Mouse (Mus musculus): ENCODE measurements around the gene Snx3.

DNA sequence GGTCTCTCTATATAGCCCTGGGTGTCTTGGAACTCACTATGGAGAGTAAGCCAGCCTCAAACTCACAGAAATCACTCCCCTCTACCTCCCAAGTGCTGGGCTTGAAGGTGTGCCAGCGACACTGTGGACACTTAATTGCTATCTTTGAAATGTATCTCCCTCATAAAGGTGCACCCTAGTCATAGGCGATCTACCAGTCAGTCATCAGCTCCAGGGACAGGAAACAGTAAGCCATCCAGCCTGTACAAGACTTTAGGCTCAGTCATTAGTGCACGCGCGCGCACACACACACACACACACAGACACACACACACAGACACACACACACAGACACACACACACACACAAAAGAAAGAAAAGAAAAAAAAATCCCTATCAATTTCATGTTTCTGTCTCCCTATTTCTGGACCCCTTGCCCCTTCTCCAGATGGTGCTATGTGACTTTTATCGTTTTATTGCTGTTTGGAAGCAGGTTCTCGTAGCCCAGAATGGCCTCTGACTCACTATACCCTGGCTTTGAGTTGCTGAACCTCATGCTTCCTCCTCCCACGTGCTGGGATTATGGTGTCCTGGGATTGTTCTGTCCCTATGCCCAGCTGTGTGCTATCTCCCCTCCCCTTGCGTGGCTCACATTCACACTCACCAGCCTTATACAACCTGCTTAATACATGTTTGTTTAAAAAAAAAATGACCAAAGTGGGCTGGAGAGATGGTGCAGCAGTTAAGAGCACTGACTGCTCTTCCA is 9.6 kb upstream of the Snx3 start:
- TF ChIP-seq POLR2A (IDR thresholded peaks at IDR 0.05; ENCODE audit: control insufficient read depth, low read depth, low read length): no peak
- no peak for TF ChIP-seq CTCF (IDR thresholded peaks at IDR 0.05; ENCODE audit: control insufficient read depth, insufficient read depth, insufficient replicate concordance, low read depth, low read length)

Data from testis, adult 2 months (tissue).